Mouse (Mus musculus): ENCODE results near the gene Bmp3. TPM values are rescaled to one million over a fixed set of nuclear protein-coding genes. Genes with fewer than 3 reads are reported as not detected.

Bmp3 gene
- polyA plus RNA-seq (2012; ENCODE audit: insufficient read depth, insufficient read length, missing spikeins) = 0.16 TPM in 1 of 2 replicates, not detected in the other

DNA sequence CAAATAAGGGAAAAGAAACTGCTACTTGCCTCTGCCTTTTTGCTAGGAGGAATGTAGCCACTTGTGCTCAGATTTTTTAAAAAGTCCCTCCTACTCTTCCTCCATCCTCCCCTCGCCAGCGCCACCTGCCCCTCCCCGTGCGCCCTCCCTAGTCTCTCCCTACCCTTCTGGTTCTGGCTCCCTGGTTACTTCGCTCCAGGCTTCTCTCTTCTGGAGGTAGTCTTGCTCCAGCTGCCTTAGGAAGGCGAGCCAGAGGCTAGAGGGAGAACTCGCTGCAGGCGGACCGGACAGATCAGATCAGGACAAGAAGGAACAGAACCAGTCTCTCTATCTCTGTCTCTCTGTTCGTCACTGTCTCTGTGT, at the start of gene Bmp3:
Gene Bmp3, plus strand, starts transcription at position 152 of the 363 bp plus-strand sequence.
- H3K4me3 ChIP-seq (ENCODE audit: insufficient read depth, low read length) = no peak within 1 kb of the TSS
- no peaks in the 10 kb centered on the region for H3K4me1 ChIP-seq (ENCODE audit: control insufficient read depth, insufficient read depth, low read length)
- TF ChIP-seq POLR2A (IDR thresholded peaks at IDR 0.05; ENCODE audit: borderline replicate concordance, low read depth, low read length) (no peak), CTCF (IDR thresholded peaks at IDR 0.05; ENCODE audit: low read depth, low read length) (no peak)
- no peak within 1 kb of the TSS for H3K27ac ChIP-seq (ENCODE audit: insufficient read depth, low read depth, low read length)

DNA sequence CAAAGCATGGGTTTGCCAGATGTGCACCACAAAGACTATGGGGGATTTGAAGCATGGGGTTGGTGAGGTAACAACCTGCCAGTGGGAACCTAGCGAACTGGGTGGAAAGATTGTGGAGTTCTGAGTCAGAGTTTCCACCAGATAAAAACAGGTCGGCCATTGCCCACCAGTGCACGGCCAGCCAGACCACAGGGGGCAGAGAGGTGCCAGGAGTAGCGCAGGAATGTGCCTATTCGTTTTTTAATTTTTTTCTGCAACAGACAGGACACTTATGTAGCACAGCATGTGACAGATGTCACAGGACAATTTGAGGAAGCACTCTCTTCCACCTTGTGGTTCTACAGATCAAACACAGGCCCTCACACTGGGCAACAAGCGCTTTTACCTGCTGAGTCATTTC, 49.5 kb upstream of the Bmp3 start:
- TF ChIP-seq POLR2A (IDR thresholded peaks at IDR 0.05; ENCODE audit: borderline replicate concordance, low read depth, low read length) = no peak
- TF ChIP-seq CTCF (IDR thresholded peaks at IDR 0.05; ENCODE audit: low read depth, low read length) = no peak
- Histone ChIP-seq H3K27ac (ENCODE audit: insufficient read depth, low read depth, low read length) (no peak overlapping the region), H3K4me3 (ENCODE audit: insufficient read depth, low read length) (no peak overlapping the region), H3K4me1 (ENCODE audit: control insufficient read depth, insufficient read depth, low read length) (no peaks in the 10 kb centered on the region)

- H3K4me1 ChIP-seq (ENCODE audit: control insufficient read depth, insufficient read depth, low read length) = no peaks in the 10 kb centered on the region
- H3K27ac ChIP-seq (ENCODE audit: insufficient read depth, low read depth, low read length) = no peak overlapping the region
- TF ChIP-seq CTCF (IDR thresholded peaks at IDR 0.05; ENCODE audit: low read depth, low read length) (no peak), POLR2A (IDR thresholded peaks at IDR 0.05; ENCODE audit: borderline replicate concordance, low read depth, low read length) (no peak)
- no peak overlapping the region for H3K4me3 ChIP-seq (ENCODE audit: insufficient read depth, low read length)
Observed at GRCm38 (mm10) chr5:98806492-98806891, 47.7 kb upstream of the Bmp3 start.

GRCm38 (mm10) chr5:98807022-98807421, 47.2 kb upstream of the Bmp3 start:
- H3K27ac ChIP-seq (ENCODE audit: insufficient read depth, low read depth, low read length) = no peak overlapping the region
- no peak overlapping the region for H3K4me3 ChIP-seq (ENCODE audit: insufficient read depth, low read length)
- TF ChIP-seq CTCF (IDR thresholded peaks at IDR 0.05; ENCODE audit: low read depth, low read length) (no peak), POLR2A (IDR thresholded peaks at IDR 0.05; ENCODE audit: borderline replicate concordance, low read depth, low read length) (no peak)
- no peaks in the 10 kb centered on the region for H3K4me1 ChIP-seq (ENCODE audit: control insufficient read depth, insufficient read depth, low read length)

DNA sequence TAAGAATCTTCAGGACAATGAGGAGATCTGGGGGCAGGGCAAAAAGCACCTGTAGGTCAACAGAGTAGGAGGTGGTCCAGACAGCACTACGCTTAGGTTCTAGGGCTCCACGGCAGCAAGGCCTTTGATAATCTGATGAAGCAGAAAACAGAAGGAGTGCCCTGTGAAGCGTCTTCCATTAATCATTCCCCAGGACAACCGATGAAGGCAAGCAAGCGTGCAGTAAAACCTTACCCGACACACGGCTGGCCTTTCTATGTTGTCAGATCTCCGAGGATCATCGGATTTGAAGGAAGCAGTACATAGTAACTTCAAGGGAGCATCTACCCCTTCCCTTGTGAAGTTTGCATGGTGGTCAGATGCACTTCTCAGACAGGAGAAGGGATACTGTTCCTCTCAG, 46.3 kb upstream of the Bmp3 start:
- no peak for TF ChIP-seq CTCF (IDR thresholded peaks at IDR 0.05; ENCODE audit: low read depth, low read length)
- TF ChIP-seq POLR2A (IDR thresholded peaks at IDR 0.05; ENCODE audit: borderline replicate concordance, low read depth, low read length) = no peak
- Histone ChIP-seq H3K4me3 (ENCODE audit: insufficient read depth, low read length) (no peak overlapping the region), H3K27ac (ENCODE audit: insufficient read depth, low read depth, low read length) (no peak overlapping the region), H3K4me1 (ENCODE audit: control insufficient read depth, insufficient read depth, low read length) (no peaks in the 10 kb centered on the region)

GRCm38 (mm10) chr5:98812380-98812779, 41.8 kb upstream of the Bmp3 start:
- no peaks in the 10 kb centered on the region for H3K4me1 ChIP-seq (ENCODE audit: control insufficient read depth, insufficient read depth, low read length)
- no peak overlapping the region for H3K27ac ChIP-seq (ENCODE audit: insufficient read depth, low read depth, low read length)
- TF ChIP-seq POLR2A (IDR thresholded peaks at IDR 0.05; ENCODE audit: borderline replicate concordance, low read depth, low read length) = no peak
- no peak for TF ChIP-seq CTCF (IDR thresholded peaks at IDR 0.05; ENCODE audit: low read depth, low read length)
- no peak overlapping the region for H3K4me3 ChIP-seq (ENCODE audit: insufficient read depth, low read length)

GRCm38 (mm10) chr5:98815269-98815668, 38.9 kb upstream of the Bmp3 start:
- TF ChIP-seq CTCF (IDR thresholded peaks at IDR 0.05; ENCODE audit: low read depth, low read length) (no peak), POLR2A (IDR thresholded peaks at IDR 0.05; ENCODE audit: borderline replicate concordance, low read depth, low read length) (no peak)
- Histone ChIP-seq H3K4me3 (ENCODE audit: insufficient read depth, low read length) (no peak overlapping the region), H3K27ac (ENCODE audit: insufficient read depth, low read depth, low read length) (no peak overlapping the region), H3K4me1 (ENCODE audit: control insufficient read depth, insufficient read depth, low read length) (no peaks in the 10 kb centered on the region)

DNA sequence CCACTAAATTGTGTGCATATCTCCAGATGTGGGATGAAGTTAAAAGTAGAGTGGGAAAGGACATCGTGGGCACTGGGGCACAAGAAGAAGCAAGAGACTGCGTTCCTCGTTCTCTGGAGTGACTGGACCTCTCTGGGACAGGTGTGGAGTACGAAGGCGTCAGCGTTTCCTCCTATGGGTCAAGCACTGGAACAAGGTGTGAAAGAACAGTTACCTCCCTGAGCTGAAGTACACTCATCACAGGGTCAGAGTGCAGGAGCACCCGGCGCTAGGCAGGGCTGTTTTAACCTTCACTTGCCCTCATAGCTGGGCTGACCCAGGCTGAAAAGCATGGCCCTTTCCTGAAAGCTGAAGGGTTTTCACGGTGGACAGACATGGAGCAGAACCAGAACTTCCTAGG, 20.5 kb upstream of the Bmp3 start:
- Histone ChIP-seq H3K4me1 (ENCODE audit: control insufficient read depth, insufficient read depth, low read length) (no peaks in the 10 kb centered on the region), H3K4me3 (ENCODE audit: insufficient read depth, low read length) (no peak overlapping the region), H3K27ac (ENCODE audit: insufficient read depth, low read depth, low read length) (no peak overlapping the region)
- no peak for TF ChIP-seq POLR2A (IDR thresholded peaks at IDR 0.05; ENCODE audit: borderline replicate concordance, low read depth, low read length)
- no peak for TF ChIP-seq CTCF (IDR thresholded peaks at IDR 0.05; ENCODE audit: low read depth, low read length)

DNA sequence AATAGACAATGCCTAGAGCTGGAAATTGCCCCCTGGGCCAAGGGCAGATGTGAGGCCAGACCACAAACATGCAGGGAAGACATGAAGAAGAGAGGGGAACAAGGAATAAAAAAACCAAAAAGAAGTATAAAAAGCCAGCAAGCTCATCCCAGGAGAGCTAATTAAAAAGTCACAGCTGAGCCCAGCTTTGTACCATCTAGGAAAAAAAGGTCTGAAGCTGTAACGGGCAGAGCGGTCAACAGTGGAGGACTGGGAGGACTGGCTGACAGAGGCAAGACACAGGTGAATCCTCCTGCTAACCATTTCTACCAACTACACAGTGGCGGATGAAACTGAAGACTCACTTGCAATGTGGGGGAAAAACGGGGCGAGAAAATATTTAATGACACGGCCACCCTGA, 19.9 kb upstream of the Bmp3 start:
- no peak overlapping the region for H3K27ac ChIP-seq (ENCODE audit: insufficient read depth, low read depth, low read length)
- TF ChIP-seq POLR2A (IDR thresholded peaks at IDR 0.05; ENCODE audit: borderline replicate concordance, low read depth, low read length) (no peak), CTCF (IDR thresholded peaks at IDR 0.05; ENCODE audit: low read depth, low read length) (no peak)
- H3K4me3 ChIP-seq (ENCODE audit: insufficient read depth, low read length) = no peak overlapping the region
- no peaks in the 10 kb centered on the region for H3K4me1 ChIP-seq (ENCODE audit: control insufficient read depth, insufficient read depth, low read length)

- Histone ChIP-seq H3K4me3 (ENCODE audit: insufficient read depth, low read length) (no peak overlapping the region), H3K4me1 (ENCODE audit: control insufficient read depth, insufficient read depth, low read length) (no peaks in the 10 kb centered on the region), H3K27ac (ENCODE audit: insufficient read depth, low read depth, low read length) (no peak overlapping the region)
- no peak for TF ChIP-seq CTCF (IDR thresholded peaks at IDR 0.05; ENCODE audit: low read depth, low read length)
- no peak for TF ChIP-seq POLR2A (IDR thresholded peaks at IDR 0.05; ENCODE audit: borderline replicate concordance, low read depth, low read length)
Observed at GRCm38 (mm10) chr5:98842600-98843310, 11.5 kb upstream of the Bmp3 start.

Data from bone marrow macrophage, adult 2 months (primary cell).